Mouse (Mus musculus) cerebellum, postnatal 4 days (tissue): Measurements from ENCODE around the gene Itpripl2.

Source experiments
- DNase-seq, 2 experiments: peaks; one replicate each; pipeline ENCODE4 v3.0.0; 2022; ENCODE audit warnings: low spot score in 2 of 2, mixed read lengths in 1 of 2

Itpripl2 gene

GRCm38 (mm10) chr7:118443895-118444485 is 47.8 kb downstream of the Itpripl2 start:
- DNase-seq = no peak

GRCm38 (mm10) chr7:118443371-118443770 is 48.4 kb downstream of the Itpripl2 start:
- DNase-seq = no peak

- DNase-seq = no peak
These were observed 50.2 kb downstream of the Itpripl2 start for GRCm38 (mm10) chr7:118441535-118441934.

GRCm38 (mm10) chr7:118437101-118437802 is 54.5 kb downstream of the Itpripl2 start:
- DNase-seq = peak in 1 of 2 experiments; percentile 11
